Comparison of ENCODE assay signal across 8 mouse cellular contexts in the genomic region with DNA sequence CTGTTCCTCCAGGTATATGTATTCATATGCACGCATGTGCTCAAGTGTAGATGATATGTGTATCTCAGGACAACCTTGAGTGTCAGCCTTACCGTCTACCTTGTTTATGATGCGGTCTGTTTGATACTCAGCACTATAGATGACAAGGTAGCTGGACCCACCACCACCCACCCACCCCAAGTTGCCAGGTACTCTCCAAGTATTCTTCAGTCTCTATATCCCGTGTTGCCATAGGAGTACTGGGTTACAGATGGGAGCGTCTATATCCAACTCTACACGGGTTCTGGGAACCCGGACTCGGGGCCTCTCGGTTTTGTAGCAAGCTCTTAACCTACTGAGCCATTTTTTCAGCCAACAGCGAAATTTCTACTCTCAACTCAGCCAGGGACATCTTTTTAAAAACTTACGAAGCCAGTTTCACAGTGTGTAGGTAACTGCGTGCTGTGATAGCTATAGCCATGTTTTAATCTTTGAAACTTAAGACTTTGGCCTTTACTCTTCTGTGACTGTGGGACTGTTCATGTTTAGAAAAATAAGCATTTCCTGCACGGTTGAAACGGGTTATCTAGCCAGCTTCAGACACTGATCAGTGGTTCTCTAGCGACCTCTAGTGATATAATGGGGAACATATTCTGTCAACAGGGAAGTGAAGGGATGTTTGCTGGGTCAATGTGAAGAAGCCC.
DNase-seq lines count a peak whose midpoint lies in the region; ATAC-seq and TF ChIP-seq lines count a peak whose summit lies in the region.

No protein-coding gene starts in this region.

- no peaks in the 10 kb centered on the region for H3K9me3 ChIP-seq in forebrain, embryonic 15.5 days
- H3K9me3 ChIP-seq in intestine, embryonic 16.5 days (ENCODE audit: control insufficient read depth, low read length): no peaks in the 10 kb centered on the region
- no peaks in the 10 kb centered on the region for H3K9me3 ChIP-seq in stomach, postnatal 0 days (ENCODE audit: control insufficient read depth, low read length)

- DNase-seq in frontal cortex, postnatal 10 days (ENCODE audit: low spot score in 2 of 2): no peak
- peak; percentile 78 for DNase-seq in 416B (ENCODE audit: low read depth)
- DNase-seq in brain, embryonic 14.5 days (ENCODE audit: low read depth): peak; percentile 88
- DNase-seq in lung, postnatal 14 days: peak; percentile 45
- DNase-seq in stomach, postnatal 0 days (ENCODE audit: low spot score): peak; percentile 19

- H3K4me1 ChIP-seq in forebrain, embryonic 15.5 days: no peaks in the 10 kb centered on the region
- peaks cover 3% of the 10 kb centered on the region; the same call in 1 of the 2 replicates for H3K4me1 ChIP-seq in intestine, embryonic 16.5 days (ENCODE audit: control insufficient read depth, insufficient read depth, low read length)
- H3K4me1 ChIP-seq in stomach, postnatal 0 days (replicated peaks; ENCODE audit: control insufficient read depth, insufficient read depth): no peaks in the 10 kb centered on the region

- H3K4me3 ChIP-seq in forebrain, embryonic 15.5 days: no peak overlapping the region
- no peak overlapping the region for H3K4me3 ChIP-seq in intestine, embryonic 16.5 days (ENCODE audit: low read length)
- H3K4me3 ChIP-seq in stomach, postnatal 0 days (ENCODE audit: low read depth, low read length): no peak overlapping the region

- no peak overlapping the region for H3K4me2 ChIP-seq in forebrain, embryonic 15.5 days (replicated peaks)
- 0 out of 2 replicates have a peak overlapping the region, but pooled peaks have one; percentile 17 for H3K4me2 ChIP-seq in intestine, embryonic 16.5 days (ENCODE audit: low read depth, low read length)
- peak overlapping the region; percentile 4; the same call in 1 of the 2 replicates for H3K4me2 ChIP-seq in stomach, postnatal 0 days (replicated peaks; ENCODE audit: low read depth)

- ATAC-seq in frontal cortex, adult (ENCODE audit: low TSS enrichment): peak; percentile 98
- peak; percentile 90 for ATAC-seq in forebrain, embryonic 15.5 days (replicated peaks)
- ATAC-seq in intestine, embryonic 16.5 days: peak; percentile 97
- peak; percentile 82 for ATAC-seq in stomach, postnatal 0 days (ENCODE audit: low FRiP score, low TSS enrichment)

- no peak overlapping the region for H3K9ac ChIP-seq in forebrain, embryonic 15.5 days (replicated peaks)
- H3K9ac ChIP-seq in intestine, embryonic 16.5 days (ENCODE audit: low read depth, low read length): no peak overlapping the region
- H3K9ac ChIP-seq in stomach, postnatal 0 days (ENCODE audit: low read length): no peak overlapping the region

- WGBS in forebrain, embryonic 15.5 days: 50% methylated on average over 15 of the region's 15 CpGs
- 48% methylated on average over 15 of the region's 15 CpGs for WGBS in intestine, embryonic 16.5 days
- WGBS in stomach, postnatal 0 days: 46% methylated on average over 15 of the region's 15 CpGs

- TF ChIP-seq POLR2A in brain, embryonic 14.5 days (IDR thresholded peaks at IDR 0.05; ENCODE audit: borderline replicate concordance, extremely low read depth, insufficient read depth, insufficient read length, poor library complexity, severe bottlenecking): no peak

- TF ChIP-seq CTCF in brain, embryonic 14.5 days (IDR thresholded peaks at IDR 0.05; ENCODE audit: borderline replicate concordance, extremely low read depth, insufficient read depth, insufficient read length): peak; percentile 80; the same call in 1 of the 2 replicates
- TF ChIP-seq CTCF in stomach, postnatal 0 days (IDR thresholded peaks at IDR 0.05; ENCODE audit: low read depth): peak; percentile 96

- H3K27ac ChIP-seq in forebrain, embryonic 15.5 days (replicated peaks): no peak overlapping the region
- peak overlapping the region; percentile 33; the same call in 1 of the 2 replicates for H3K27ac ChIP-seq in intestine, embryonic 16.5 days (ENCODE audit: low read length)
- H3K27ac ChIP-seq in stomach, postnatal 0 days (replicated peaks): no peak overlapping the region

- H3K36me3 ChIP-seq in forebrain, embryonic 15.5 days: no peaks in the 10 kb centered on the region
- no peaks in the 10 kb centered on the region for H3K36me3 ChIP-seq in intestine, embryonic 16.5 days (ENCODE audit: control insufficient read depth, insufficient read depth, low read length)
- H3K36me3 ChIP-seq in stomach, postnatal 0 days (ENCODE audit: control insufficient read depth, insufficient read depth, low read length): no peaks in the 10 kb centered on the region

- H3K27me3 ChIP-seq in forebrain, embryonic 15.5 days: no peaks in the 10 kb centered on the region
- no peaks in the 10 kb centered on the region for H3K27me3 ChIP-seq in intestine, embryonic 16.5 days (replicated peaks; ENCODE audit: control insufficient read depth, insufficient read depth, low read length)
- no peaks in the 10 kb centered on the region for H3K27me3 ChIP-seq in stomach, postnatal 0 days (ENCODE audit: control insufficient read depth, insufficient read depth, low read length)

- no peak for TF ChIP-seq EP300 in stomach, postnatal 0 days (optimal IDR thresholded peaks at IDR 0.05)

Comparison
In these comparisons a context has a peak if more than half of its experiments do, and no peak if none do; other contexts are left out.
1. DNase-seq: peak in 416B (single experiment), brain, embryonic 14.5 days (single experiment), lung, postnatal 14 days (single experiment) and stomach, postnatal 0 days (single experiment); none in frontal cortex, postnatal 10 days (0 of 2).
2. Peak in every context shown above with its lines, with median percentiles within 50 percentile points of each other: ATAC-seq.